Mouse (Mus musculus): Measurements from ENCODE around the gene Cbfa2t2. TPM values are rescaled to one million over a fixed set of nuclear protein-coding genes. Genes with fewer than 3 reads are reported as not detected.

Cbfa2t2 gene
- polyA plus RNA-seq, 1 experiment from 2014 or later = 48.8 TPM

GRCm38 (mm10) chr2:154454605-154455004 lies 18.3 kb downstream of the Cbfa2t2 start:
- Histone ChIP-seq H3K9ac (replicated peaks; ENCODE audit: low read depth, low read length) (no peak overlapping the region), H3K27ac (ENCODE audit: low read depth, low read length) (0 out of 2 replicates have a peak overlapping the region, but pooled peaks have one; percentile 23), H3K4me1 (ENCODE audit: control insufficient read depth, insufficient read depth, low read length) (0 out of 2 replicates have a peak, but pooled peaks cover 2% of the 10 kb centered on the region), H3K4me3 (ENCODE audit: low read depth, low read length) (no peak overlapping the region), H3K36me3 (ENCODE audit: control insufficient read depth, insufficient read depth, low read length) (no peaks in the 10 kb centered on the region), H3K9me3 (ENCODE audit: control insufficient read depth, low read length) (no peaks in the 10 kb centered on the region), H3K4me2 (ENCODE audit: low read depth, low read length) (no peak overlapping the region), H3K27me3 (ENCODE audit: control insufficient read depth, insufficient read depth, low read length) (no peaks in the 10 kb centered on the region)
- ATAC-seq (ENCODE audit: low read depth) = peak; percentile 31; the same call in 1 of the 2 replicates
- 43% methylated on average over 3 of the region's 3 CpGs for WGBS

- Histone ChIP-seq H3K4me3 (ENCODE audit: low read depth, low read length) (no peak overlapping the region), H3K27ac (ENCODE audit: low read depth, low read length) (peak overlapping the region; percentile 58; the same call in 1 of the 2 replicates), H3K4me1 (ENCODE audit: control insufficient read depth, insufficient read depth, low read length) (peaks cover 6% of the 10 kb centered on the region; the same call in 1 of the 2 replicates), H3K36me3 (ENCODE audit: control insufficient read depth, insufficient read depth, low read length) (no peaks in the 10 kb centered on the region), H3K27me3 (ENCODE audit: control insufficient read depth, insufficient read depth, low read length) (no peaks in the 10 kb centered on the region), H3K9ac (replicated peaks; ENCODE audit: low read depth, low read length) (no peak overlapping the region), H3K4me2 (ENCODE audit: low read depth, low read length) (no peak overlapping the region), H3K9me3 (ENCODE audit: control insufficient read depth, low read length) (no peaks in the 10 kb centered on the region)
- no peak; the same call in 1 of the 2 replicates for ATAC-seq (ENCODE audit: low read depth)
- 40% methylated on average over 5 of the region's 5 CpGs for WGBS
Measured at GRCm38 (mm10) chr2:154455776-154456175, 19.5 kb downstream of the Cbfa2t2 start.

- peaks cover 6% of the 10 kb centered on the region; the same call in 1 of the 2 replicates for H3K4me1 ChIP-seq (ENCODE audit: control insufficient read depth, insufficient read depth, low read length)
- H3K9me3 ChIP-seq (ENCODE audit: control insufficient read depth, low read length) = no peaks in the 10 kb centered on the region
- no peak overlapping the region for H3K27ac ChIP-seq (ENCODE audit: low read depth, low read length)
- no peak overlapping the region for H3K4me2 ChIP-seq (ENCODE audit: low read depth, low read length)
- no peaks in the 10 kb centered on the region for H3K27me3 ChIP-seq (ENCODE audit: control insufficient read depth, insufficient read depth, low read length)
- no peak for ATAC-seq (ENCODE audit: low read depth)
- H3K9ac ChIP-seq (replicated peaks; ENCODE audit: low read depth, low read length) = no peak overlapping the region
- H3K4me3 ChIP-seq (ENCODE audit: low read depth, low read length) = no peak overlapping the region
- H3K36me3 ChIP-seq (ENCODE audit: control insufficient read depth, insufficient read depth, low read length) = no peaks in the 10 kb centered on the region
Measured at GRCm38 (mm10) chr2:154456621-154457020, 20.3 kb downstream of the Cbfa2t2 start.

- Histone ChIP-seq H3K27me3 (ENCODE audit: control insufficient read depth, insufficient read depth, low read length) (no peaks in the 10 kb centered on the region), H3K27ac (ENCODE audit: low read depth, low read length) (no peak overlapping the region), H3K4me1 (ENCODE audit: control insufficient read depth, insufficient read depth, low read length) (peaks cover 3% of the 10 kb centered on the region; the same call in 1 of the 2 replicates), H3K4me2 (ENCODE audit: low read depth, low read length) (no peak overlapping the region), H3K9me3 (ENCODE audit: control insufficient read depth, low read length) (no peaks in the 10 kb centered on the region), H3K4me3 (ENCODE audit: low read depth, low read length) (no peak overlapping the region), H3K9ac (replicated peaks; ENCODE audit: low read depth, low read length) (no peak overlapping the region), H3K36me3 (ENCODE audit: control insufficient read depth, insufficient read depth, low read length) (no peaks in the 10 kb centered on the region)
- ATAC-seq (ENCODE audit: low read depth) = no peak
- WGBS = 51% methylated on average over 2 of the region's 2 CpGs
Measured at GRCm38 (mm10) chr2:154459262-154459661, 23.0 kb downstream of the Cbfa2t2 start.

GRCm38 (mm10) chr2:154459851-154460250 lies 23.6 kb downstream of the Cbfa2t2 start:
- Histone ChIP-seq H3K4me1 (ENCODE audit: control insufficient read depth, insufficient read depth, low read length) (peaks cover 3% of the 10 kb centered on the region; the same call in 1 of the 2 replicates), H3K9ac (replicated peaks; ENCODE audit: low read depth, low read length) (no peak overlapping the region), H3K27me3 (ENCODE audit: control insufficient read depth, insufficient read depth, low read length) (no peaks in the 10 kb centered on the region), H3K36me3 (ENCODE audit: control insufficient read depth, insufficient read depth, low read length) (no peaks in the 10 kb centered on the region), H3K4me2 (ENCODE audit: low read depth, low read length) (no peak overlapping the region), H3K27ac (ENCODE audit: low read depth, low read length) (no peak overlapping the region), H3K9me3 (ENCODE audit: control insufficient read depth, low read length) (no peaks in the 10 kb centered on the region), H3K4me3 (ENCODE audit: low read depth, low read length) (no peak overlapping the region)
- WGBS = 24% methylated on average over 4 of the region's 4 CpGs
- ATAC-seq (ENCODE audit: low read depth) = peak; percentile 60; the same call in 1 of the 2 replicates

- H3K4me2 ChIP-seq (ENCODE audit: low read depth, low read length) = no peak overlapping the region
- 91% methylated on average over 11 of the region's 11 CpGs for WGBS
- no peak overlapping the region for H3K27ac ChIP-seq (ENCODE audit: low read depth, low read length)
- no peak for ATAC-seq (ENCODE audit: low read depth)
- no peaks in the 10 kb centered on the region for H3K27me3 ChIP-seq (ENCODE audit: control insufficient read depth, insufficient read depth, low read length)
- H3K9me3 ChIP-seq (ENCODE audit: control insufficient read depth, low read length) = no peaks in the 10 kb centered on the region
- H3K9ac ChIP-seq (replicated peaks; ENCODE audit: low read depth, low read length) = no peak overlapping the region
- H3K4me1 ChIP-seq (ENCODE audit: control insufficient read depth, insufficient read depth, low read length) = peaks cover 12% of the 10 kb centered on the region; the same call in 1 of the 2 replicates
- H3K4me3 ChIP-seq (ENCODE audit: low read depth, low read length) = no peak overlapping the region
- no peaks in the 10 kb centered on the region for H3K36me3 ChIP-seq (ENCODE audit: control insufficient read depth, insufficient read depth, low read length)
Measured at GRCm38 (mm10) chr2:154463621-154464198, 27.4 kb downstream of the Cbfa2t2 start.

- Histone ChIP-seq H3K4me2 (ENCODE audit: low read depth, low read length) (no peak overlapping the region), H3K9me3 (ENCODE audit: control insufficient read depth, low read length) (no peaks in the 10 kb centered on the region), H3K9ac (replicated peaks; ENCODE audit: low read depth, low read length) (no peak overlapping the region), H3K4me3 (ENCODE audit: low read depth, low read length) (no peak overlapping the region), H3K4me1 (ENCODE audit: control insufficient read depth, insufficient read depth, low read length) (peaks cover 9% of the 10 kb centered on the region; the same call in 1 of the 2 replicates), H3K27ac (ENCODE audit: low read depth, low read length) (no peak overlapping the region), H3K36me3 (ENCODE audit: control insufficient read depth, insufficient read depth, low read length) (no peaks in the 10 kb centered on the region), H3K27me3 (ENCODE audit: control insufficient read depth, insufficient read depth, low read length) (no peaks in the 10 kb centered on the region)
- 24% methylated on average over 1 of the region's 1 CpGs for WGBS
- ATAC-seq (ENCODE audit: low read depth) = peak; percentile 81
Measured at GRCm38 (mm10) chr2:154465914-154466335, 29.6 kb downstream of the Cbfa2t2 start.

- Histone ChIP-seq H3K36me3 (ENCODE audit: control insufficient read depth, insufficient read depth, low read length) (no peaks in the 10 kb centered on the region), H3K9ac (replicated peaks; ENCODE audit: low read depth, low read length) (no peak overlapping the region), H3K4me3 (ENCODE audit: low read depth, low read length) (no peak overlapping the region), H3K9me3 (ENCODE audit: control insufficient read depth, low read length) (no peaks in the 10 kb centered on the region), H3K4me1 (ENCODE audit: control insufficient read depth, insufficient read depth, low read length) (peaks cover 9% of the 10 kb centered on the region; the same call in 1 of the 2 replicates), H3K4me2 (ENCODE audit: low read depth, low read length) (no peak overlapping the region), H3K27me3 (ENCODE audit: control insufficient read depth, insufficient read depth, low read length) (no peaks in the 10 kb centered on the region), H3K27ac (ENCODE audit: low read depth, low read length) (no peak overlapping the region)
- WGBS = 92% methylated on average over 5 of the region's 5 CpGs
- ATAC-seq (ENCODE audit: low read depth) = no peak
Measured at GRCm38 (mm10) chr2:154467139-154467538, 30.9 kb downstream of the Cbfa2t2 start.

- Histone ChIP-seq H3K9ac (replicated peaks; ENCODE audit: low read depth, low read length) (no peak overlapping the region), H3K27me3 (ENCODE audit: control insufficient read depth, insufficient read depth, low read length) (no peaks in the 10 kb centered on the region), H3K27ac (ENCODE audit: low read depth, low read length) (no peak overlapping the region), H3K9me3 (ENCODE audit: control insufficient read depth, low read length) (no peaks in the 10 kb centered on the region), H3K4me1 (ENCODE audit: control insufficient read depth, insufficient read depth, low read length) (peaks cover 5% of the 10 kb centered on the region; the same call in 1 of the 2 replicates), H3K4me2 (ENCODE audit: low read depth, low read length) (no peak overlapping the region), H3K4me3 (ENCODE audit: low read depth, low read length) (no peak overlapping the region), H3K36me3 (ENCODE audit: control insufficient read depth, insufficient read depth, low read length) (no peaks in the 10 kb centered on the region)
- 75% methylated on average over 1 of the region's 1 CpGs for WGBS
- no peak for ATAC-seq (ENCODE audit: low read depth)
Measured at GRCm38 (mm10) chr2:154474251-154475061, 38.2 kb downstream of the Cbfa2t2 start.

Data from neural tube, embryonic 14.5 days (tissue).